Mouse (Mus musculus) MEL (cell line): ENCODE data around the gene Htr6.
A peak's percentile ranks its signal among the peaks of the same experiment; 100 is the strongest.

Experiments
- BHLHE40 ChIP-seq: IDR thresholded peaks from 2 replicates; pipeline ENCODE4 v1.6.1; 2012; ENCODE audit warnings: low read depth, mild to moderate bottlenecking, inconsistent platforms, low read length, improper control_type of control experiment, borderline replicate concordance
- CTCF ChIP-seq, 3 experiments: IDR thresholded peaks in 2 of 3; conservative IDR thresholded peaks in 1 of 3; 2 replicates each; pipeline ENCODE4 v1.5.1; 2011 to 2012; ENCODE audit warnings: low read length in 3 of 3, low read depth in 2 of 3, mild to moderate bottlenecking in 2 of 3, improper control_type of control experiment in 1 of 3, inconsistent platforms in 1 of 3, mixed read lengths in 1 of 3, moderate library complexity in 1 of 3; ENCODE audit not compliant: control insufficient read depth in 1 of 3, insufficient read depth in 1 of 3, poor library complexity in 1 of 3, severe bottlenecking in 1 of 3
- E2F4 ChIP-seq: IDR thresholded peaks from 2 replicates; pipeline ENCODE4 v1.6.1; 2011; ENCODE audit warnings: low read depth, low read length, improper control_type of control experiment, borderline replicate concordance
- GATA1 ChIP-seq: IDR thresholded peaks from 2 replicates; pipeline ENCODE4 v1.6.1; 2011; ENCODE audit warnings: low read depth, low read length, improper control_type of control experiment
- MEF2A ChIP-seq: IDR thresholded peaks from 2 replicates; pipeline ENCODE4 v1.6.1; 2014; ENCODE audit warnings: low read depth, mild to moderate bottlenecking, inconsistent platforms, low read length, improper control_type of control experiment; ENCODE audit not compliant: poor library complexity, insufficient replicate concordance, severe bottlenecking; ENCODE audit errors: extremely low read depth
- MYC ChIP-seq: IDR thresholded peaks from 2 replicates; pipeline ENCODE4 v1.6.1; 2011; ENCODE audit warnings: low read depth, mild to moderate bottlenecking, low read length, improper control_type of control experiment, moderate library complexity
- NELFE ChIP-seq: IDR thresholded peaks from 2 replicates; pipeline ENCODE4 v1.6.1; 2011; ENCODE audit warnings: low read depth, low read length, improper control_type of control experiment
- POLR2A ChIP-seq, 2 experiments: IDR thresholded peaks; 2 replicates each; pipeline ENCODE4 v1.6.1; 2011 to 2012; ENCODE audit warnings: low read length in 2 of 2, mild to moderate bottlenecking in 2 of 2, control low read depth in 1 of 2, improper control_type of control experiment in 1 of 2, low read depth in 1 of 2, moderate library complexity in 1 of 2; ENCODE audit not compliant: control insufficient read depth in 1 of 2, insufficient read depth in 1 of 2, poor library complexity in 1 of 2
- POLR2AphosphoS2 ChIP-seq: IDR thresholded peaks from 2 replicates; pipeline ENCODE4 v1.6.1; 2011; ENCODE audit warnings: low read length, improper control_type of control experiment
- RCOR1 ChIP-seq: IDR thresholded peaks from 2 replicates; pipeline ENCODE4 v1.6.1; 2012; ENCODE audit warnings: low read depth, mild to moderate bottlenecking, inconsistent platforms, low read length, improper control_type of control experiment
- TCF12 ChIP-seq: IDR thresholded peaks from 2 replicates; pipeline ENCODE4 v1.6.1; 2014; ENCODE audit warnings: low read depth, mild to moderate bottlenecking, inconsistent platforms, low read length, improper control_type of control experiment, moderate library complexity
- USF1 ChIP-seq: IDR thresholded peaks from 2 replicates; pipeline ENCODE4 v1.6.1; 2014; ENCODE audit warnings: low read depth, mild to moderate bottlenecking, inconsistent platforms, low read length, improper control_type of control experiment, moderate library complexity
- ZC3H11A ChIP-seq: IDR thresholded peaks from 2 replicates; pipeline ENCODE4 v1.6.1; 2012; ENCODE audit warnings: low read depth, mild to moderate bottlenecking, inconsistent platforms, low read length, improper control_type of control experiment

- TF ChIP-seq NELFE = no peak
- TF ChIP-seq CTCF (IDR thresholded peaks at IDR 0.05 in 2 of 3, conservative IDR thresholded peaks at IDR 0.05 in 1 of 3; ENCODE audit: control insufficient read depth in 1 of 3, insufficient read depth in 1 of 3, low read depth in 2 of 3, low read length in 3 of 3, poor library complexity in 1 of 3, severe bottlenecking in 1 of 3) = peak; percentile 47 to 73 (median 63)
- TF ChIP-seq TCF12 = no peak
- TF ChIP-seq POLR2AphosphoS2 = no peak
- TF ChIP-seq POLR2A (IDR thresholded peaks at IDR 0.05; ENCODE audit: control insufficient read depth in 1 of 2, insufficient read depth in 1 of 2, low read depth in 1 of 2, low read length in 2 of 2, poor library complexity in 1 of 2) = no peak
- TF ChIP-seq USF1 = no peak
- TF ChIP-seq GATA1 = no peak
- TF ChIP-seq MYC = no peak
- no peak for TF ChIP-seq BHLHE40
- TF ChIP-seq RCOR1 = no peak
- no peak for TF ChIP-seq MEF2A
- TF ChIP-seq E2F4 = no peak
- peak; percentile 28; the same call in 1 of the 2 replicates for TF ChIP-seq ZC3H11A
Observed at GRCm38 (mm10) chr4:139014793-139015192, 60.6 kb downstream of the Htr6 start.
